Mouse (Mus musculus): ENCODE results near the gene Bgn. TPM values are rescaled to one million over a fixed set of nuclear protein-coding genes. Genes with fewer than 3 reads are reported as not detected.

Gene Bgn
- 23.7 and 24.2 TPM in 2 replicates for polyA plus RNA-seq (2021; fragmentation: Nextera tagmentation)
- long read RNA-seq, experiment 1, partial matches to known transcripts, result 1 of 2 reads
- long read RNA-seq, experiment 1, other reads (novel, unspliced or antisense), result 0 of 2 reads
- long read RNA-seq, experiment 2, transcript Bgn-201 (8 exons, 2,419 nt), result major isoform, 20 of 22 reads
- long read RNA-seq, experiment 2, partial matches to known transcripts, result 1 of 22 reads
- long read RNA-seq, experiment 2, other reads (novel, unspliced or antisense), result 1 of 22 reads

GRCm38 (mm10) chrX:73483484-73483810, at the start of gene Bgn:
Bgn (plus strand) TSS chrX:73483602.

GRCm38 (mm10) chrX:73435252-73435651, 48.1 kb upstream of the Bgn start, which contains the start of gene Trex2:
Trex2 (minus strand) TSS chrX:73435344.

DNA sequence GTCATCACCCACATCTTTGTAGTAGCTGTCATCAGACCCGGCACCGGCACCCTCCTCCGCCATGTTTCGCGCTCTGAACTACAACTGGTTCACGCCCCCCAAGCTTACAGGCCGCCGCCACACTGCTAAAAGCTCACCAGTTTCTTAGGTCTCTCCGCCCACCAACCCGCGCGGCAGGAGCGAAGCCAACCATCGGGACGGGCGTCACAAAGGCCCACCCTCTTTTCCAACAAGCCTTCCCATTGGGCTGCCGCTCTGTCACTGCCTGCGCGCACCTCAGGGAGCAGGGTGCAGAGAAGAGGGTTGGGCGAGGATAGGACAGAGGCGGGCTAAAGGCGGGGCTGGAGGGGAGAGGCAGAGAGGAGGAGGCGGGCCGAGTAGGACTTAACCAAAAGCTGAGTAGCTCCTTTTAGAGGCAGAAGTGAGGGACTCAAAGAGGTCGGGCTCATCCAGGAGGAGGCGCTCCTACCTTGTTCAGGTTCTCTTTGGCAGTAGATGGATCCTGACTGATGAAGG, 24.5 kb upstream of the Bgn start, which contains the start of gene Haus7:
TSS of gene Haus7 (minus strand) at position 168 of the 516 bp plus-strand sequence.

Other genes starting within 250 kb of the Bgn start
- 0.24 TPM in 1 of 2 replicates, not detected in the other for gene Xlr4c, start 240.5 kb upstream of the Bgn start, polyA plus RNA-seq (2021; fragmentation: Nextera tagmentation)
- not detected in 2 replicates for gene Xlr3c, start 218.2 kb upstream of the Bgn start, polyA plus RNA-seq (2021; fragmentation: Nextera tagmentation)
- not detected in 2 replicates for gene Xlr5a, start 190.6 kb upstream of the Bgn start, polyA plus RNA-seq (2021; fragmentation: Nextera tagmentation)
- not detected in 2 replicates for gene Xlr5c, start 190.6 kb upstream of the Bgn start, polyA plus RNA-seq (2021; fragmentation: Nextera tagmentation)
- gene Gm45015, start 146.8 kb upstream of the Bgn start, polyA plus RNA-seq (2021; fragmentation: Nextera tagmentation), result not detected in 2 replicates
- 2.7 and 3.2 TPM in 2 replicates for gene Zfp275, start 141.0 kb upstream of the Bgn start, polyA plus RNA-seq (2021; fragmentation: Nextera tagmentation)
- gene Gm18336, start 84.9 kb upstream of the Bgn start, polyA plus RNA-seq (2021; fragmentation: Nextera tagmentation), result not detected in 2 replicates
- 0.62 and 0.69 TPM in 2 replicates for gene Zfp92, start 72.5 kb upstream of the Bgn start, polyA plus RNA-seq (2021; fragmentation: Nextera tagmentation)
- not detected in 2 replicates for gene Trex2, start 48.3 kb upstream of the Bgn start, polyA plus RNA-seq (2021; fragmentation: Nextera tagmentation)
- gene Haus7, start 24.6 kb upstream of the Bgn start, polyA plus RNA-seq (2021; fragmentation: Nextera tagmentation), result 15.1 and 16.3 TPM in 2 replicates
- 25.1 and 27.2 TPM in 2 replicates for gene Atp2b3, start 19.5 kb downstream of the Bgn start, polyA plus RNA-seq (2021; fragmentation: Nextera tagmentation)
- 0.05 and 0.11 TPM in 2 replicates for gene Dusp9, start 155.8 kb downstream of the Bgn start, polyA plus RNA-seq (2021; fragmentation: Nextera tagmentation)
- 91.8 and 102 TPM in 2 replicates for gene Pnck, start 176.5 kb downstream of the Bgn start, polyA plus RNA-seq (2021; fragmentation: Nextera tagmentation)
- 6.8 and 7.5 TPM in 2 replicates for gene Slc6a8, start 189.5 kb downstream of the Bgn start, polyA plus RNA-seq (2021; fragmentation: Nextera tagmentation)
- gene Bcap31, start 232.6 kb downstream of the Bgn start, polyA plus RNA-seq (2021; fragmentation: Nextera tagmentation), result 155 and 159 TPM in 2 replicates
- 2.6 and 2.7 TPM in 2 replicates for gene Abcd1, start 233.0 kb downstream of the Bgn start, polyA plus RNA-seq (2021; fragmentation: Nextera tagmentation)